Mouse (Mus musculus): ENCODE measurements around the gene Fzd1.

The Fzd1 gene

DNA sequence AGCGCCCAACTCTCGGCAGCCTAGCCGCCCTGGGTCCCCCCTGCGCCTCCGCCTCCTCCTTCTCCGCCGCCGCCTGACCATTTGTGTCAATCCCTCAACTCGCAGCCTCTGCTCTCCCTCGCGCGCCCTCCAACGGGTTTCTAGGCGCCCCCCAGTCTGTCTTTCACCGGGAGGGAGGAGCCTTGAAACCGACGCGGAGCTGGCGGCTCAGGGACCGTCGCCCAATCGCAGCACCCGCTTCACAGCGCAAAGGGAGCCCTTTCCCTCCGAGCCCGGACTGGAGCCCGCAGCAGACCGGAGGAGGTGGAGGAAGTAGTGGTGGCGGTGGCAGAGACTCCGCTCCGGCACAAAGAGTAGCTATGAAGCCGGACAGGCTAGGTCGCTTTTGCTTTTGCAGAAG is at the start of gene Fzd1:
Fzd1 (minus strand) TSS at position 134 of the 400 bp plus-strand sequence.
- in situ Hi-C loops (cut with MboI; ENCODE audit: low sequenced_read_pairs), result no loop called here

GRCm38 (mm10) chr5:4805228-4805627 is 47.4 kb upstream of the Fzd1 start:
- in situ Hi-C loops (cut with MboI; ENCODE audit: low sequenced_read_pairs), result no loop called here

- in situ Hi-C loops (cut with MboI; ENCODE audit: low sequenced_read_pairs), result no loop called here
Observed at GRCm38 (mm10) chr5:4803708-4804107, 45.9 kb upstream of the Fzd1 start.

DNA sequence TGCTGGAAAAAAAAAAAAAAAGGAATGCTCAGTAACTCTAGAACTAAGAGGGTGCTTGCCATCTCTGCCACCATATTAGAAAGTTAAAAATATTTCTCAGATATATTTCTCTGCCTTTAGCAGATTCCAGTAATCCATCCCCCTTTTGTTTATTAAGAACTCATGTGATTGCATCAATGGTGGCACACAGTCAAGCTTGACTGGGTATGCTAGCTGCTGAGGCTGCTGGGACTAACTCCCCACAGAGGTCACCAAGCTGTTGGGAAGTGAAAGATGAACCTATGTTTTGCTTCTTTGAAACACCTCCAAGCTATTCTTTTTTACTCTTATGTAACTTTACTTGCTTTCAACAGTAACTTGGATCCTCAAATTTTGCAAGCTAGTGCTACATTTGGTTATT is 44.1 kb upstream of the Fzd1 start:
- in situ Hi-C loops (cut with MboI; ENCODE audit: low sequenced_read_pairs), result no loop called here

DNA sequence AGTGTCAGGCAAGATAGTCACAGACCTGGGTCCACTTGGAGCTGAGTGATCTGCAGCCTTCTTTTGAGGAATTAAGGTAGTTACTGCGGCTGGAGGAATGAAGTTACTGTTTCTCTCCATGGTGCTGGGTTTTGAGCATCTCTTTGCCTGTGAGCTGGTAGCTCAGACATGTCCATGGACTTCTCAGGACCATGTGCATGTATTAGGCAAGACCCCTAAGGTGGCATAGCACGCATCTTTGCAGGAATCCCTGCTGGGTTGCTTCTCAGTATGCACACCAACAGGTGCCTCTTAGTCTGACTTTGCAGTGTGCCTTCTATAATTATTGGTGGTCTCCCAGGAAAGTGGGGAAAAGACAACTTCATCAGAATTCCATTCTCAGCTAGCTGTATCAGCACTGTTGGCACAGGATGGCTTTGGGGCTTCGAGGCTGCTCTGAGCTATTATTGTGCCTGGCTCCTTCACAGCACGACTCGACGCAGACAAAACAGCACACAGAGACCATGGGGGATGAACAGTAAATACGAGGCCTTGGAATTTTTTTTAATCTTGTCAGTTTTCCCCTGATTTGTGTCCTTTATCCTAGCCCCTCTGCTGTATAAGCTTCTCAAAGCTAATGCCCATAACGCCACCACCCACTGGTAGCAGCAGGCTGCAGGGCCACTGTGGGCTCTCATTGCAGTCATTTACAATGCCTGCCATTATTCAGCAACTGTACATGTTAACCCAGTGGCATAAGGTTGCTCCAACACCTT is 43.4 kb upstream of the Fzd1 start:
- in situ Hi-C loops (cut with MboI; ENCODE audit: low sequenced_read_pairs), result no loop called here

DNA sequence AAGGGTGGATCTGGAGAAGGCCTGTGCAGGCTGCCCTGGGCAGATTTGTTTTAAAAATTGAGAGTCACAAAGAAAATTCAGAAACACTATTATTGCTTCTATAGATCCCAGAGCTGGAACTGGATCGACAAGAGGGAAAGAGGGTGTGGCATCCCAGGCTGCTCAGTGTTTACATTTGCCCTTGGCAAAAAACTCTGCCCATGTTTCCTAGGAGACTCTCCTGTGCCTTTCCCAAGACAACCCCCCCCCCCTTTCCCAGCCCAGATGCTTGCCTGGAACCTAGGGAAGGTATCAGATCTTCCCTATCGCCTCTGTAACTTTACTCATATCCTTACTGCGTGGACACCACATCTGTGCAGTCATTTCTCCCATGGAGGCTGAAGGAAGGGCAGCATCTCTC is 33.4 kb upstream of the Fzd1 start:
- in situ Hi-C loops (cut with MboI; ENCODE audit: low sequenced_read_pairs), result no loop called here

DNA sequence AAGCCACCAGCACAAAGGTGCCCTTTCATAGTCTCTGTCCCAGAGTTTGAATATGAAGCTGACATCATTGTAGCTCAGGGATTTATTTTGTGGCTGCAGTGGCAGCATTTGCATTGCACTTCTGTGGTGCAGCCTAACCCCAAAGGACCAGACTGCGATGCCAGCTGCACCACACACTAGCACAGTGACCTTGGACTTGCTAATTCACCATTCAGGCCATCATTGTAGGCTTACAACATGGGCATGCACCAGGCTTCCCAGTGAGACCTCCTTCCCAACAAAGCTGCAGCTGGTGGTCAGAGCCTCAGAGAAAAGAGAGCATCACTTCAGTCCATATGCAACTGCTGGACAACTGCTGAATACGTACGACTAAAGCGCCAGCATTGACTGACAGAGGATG is 32.4 kb upstream of the Fzd1 start:
- in situ Hi-C loops (cut with MboI; ENCODE audit: low sequenced_read_pairs), result no loop called here

GRCm38 (mm10) chr5:4788484-4788883 is 30.6 kb upstream of the Fzd1 start:
- in situ Hi-C loops (cut with MboI; ENCODE audit: low sequenced_read_pairs), result no loop called here

- in situ Hi-C loops (cut with MboI; ENCODE audit: low sequenced_read_pairs), result no loop called here
Observed at GRCm38 (mm10) chr5:4786816-4787215, 29.0 kb upstream of the Fzd1 start.

- in situ Hi-C loops (cut with MboI; ENCODE audit: low sequenced_read_pairs), result no loop called here
Observed at GRCm38 (mm10) chr5:4778274-4778673, 20.4 kb upstream of the Fzd1 start.

- in situ Hi-C loops (cut with MboI; ENCODE audit: low sequenced_read_pairs), result no loop called here
Observed at GRCm38 (mm10) chr5:4776495-4776894, 18.7 kb upstream of the Fzd1 start.

DNA sequence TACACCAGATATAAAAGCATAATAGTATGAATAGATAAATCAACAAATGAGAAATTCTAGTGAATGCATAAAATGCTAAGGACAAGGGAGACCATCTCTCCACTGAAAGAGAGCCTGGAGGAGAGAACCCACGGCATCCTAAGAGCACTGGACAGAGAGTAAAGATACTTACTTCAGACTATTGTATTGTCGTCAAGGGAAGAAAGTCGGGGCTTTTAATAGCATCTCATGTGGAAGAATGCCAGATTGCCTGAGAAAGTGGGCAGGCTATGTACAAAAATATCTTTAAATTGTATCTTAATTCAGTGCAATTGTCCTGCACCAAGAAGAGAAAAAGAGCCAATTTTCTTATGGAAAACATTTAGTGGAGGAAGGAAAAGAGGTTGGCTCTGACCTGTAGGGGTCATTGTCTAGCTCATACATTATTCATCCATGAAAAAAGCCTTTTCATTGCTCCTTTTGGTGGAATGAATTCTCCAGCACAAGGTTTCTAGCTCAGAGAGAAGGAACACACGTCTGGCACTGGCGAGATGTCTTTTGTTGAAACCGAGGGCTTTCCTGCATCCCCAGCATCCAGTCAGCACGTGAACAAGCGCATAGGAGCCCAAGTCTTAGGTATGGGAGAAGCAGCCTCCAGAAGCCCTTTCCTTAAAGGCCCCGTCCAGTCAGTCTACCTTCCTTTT is 15.4 kb upstream of the Fzd1 start:
- in situ Hi-C loops (cut with MboI; ENCODE audit: low sequenced_read_pairs), result no loop called here

- in situ Hi-C loops (cut with MboI; ENCODE audit: low sequenced_read_pairs), result no loop called here
Observed at GRCm38 (mm10) chr5:4770609-4771008, 12.8 kb upstream of the Fzd1 start.

GRCm38 (mm10) chr5:4767896-4768295 is 10.1 kb upstream of the Fzd1 start:
- in situ Hi-C loops (cut with MboI; ENCODE audit: low sequenced_read_pairs), result no loop called here

DNA sequence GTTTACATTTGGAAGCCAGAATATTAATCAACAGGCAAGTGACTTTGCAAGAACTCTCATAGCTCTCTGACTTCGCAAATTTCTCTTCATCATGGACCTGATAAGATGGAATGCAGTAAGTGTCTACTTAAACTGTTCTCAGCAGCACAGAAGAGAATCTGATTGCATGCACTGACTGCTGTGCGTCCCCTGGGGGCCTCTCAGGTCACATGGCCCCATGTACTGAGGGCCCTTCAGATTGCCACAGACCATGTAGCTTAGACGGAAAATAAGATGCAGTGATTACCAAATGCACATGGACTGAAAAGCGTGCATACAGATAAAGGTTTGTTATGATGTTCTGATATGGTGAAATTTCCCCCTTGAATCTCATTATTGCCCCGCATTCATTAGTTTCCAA is 8.9 kb upstream of the Fzd1 start:
- in situ Hi-C loops (cut with MboI; ENCODE audit: low sequenced_read_pairs), result no loop called here

DNA sequence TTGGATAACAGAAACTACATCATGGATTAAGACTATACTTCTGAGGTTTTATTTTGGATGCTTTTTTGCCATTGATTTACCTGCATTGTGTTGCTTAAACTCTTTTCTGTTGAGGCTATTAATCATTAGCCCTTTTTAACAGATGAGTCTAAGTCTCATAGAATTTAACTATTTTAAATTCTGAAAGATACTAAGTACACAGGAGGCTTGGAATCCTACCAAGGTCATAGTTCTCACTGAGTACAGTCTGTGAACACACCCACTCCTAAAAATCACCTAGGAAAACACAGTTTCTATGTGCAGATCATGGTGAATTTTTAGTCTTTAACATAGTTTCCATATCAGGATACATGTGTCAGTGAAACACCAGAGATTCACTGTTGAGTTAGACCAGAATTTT is 4.1 kb upstream of the Fzd1 start:
- in situ Hi-C loops (cut with MboI; ENCODE audit: low sequenced_read_pairs), result no loop called here

DNA sequence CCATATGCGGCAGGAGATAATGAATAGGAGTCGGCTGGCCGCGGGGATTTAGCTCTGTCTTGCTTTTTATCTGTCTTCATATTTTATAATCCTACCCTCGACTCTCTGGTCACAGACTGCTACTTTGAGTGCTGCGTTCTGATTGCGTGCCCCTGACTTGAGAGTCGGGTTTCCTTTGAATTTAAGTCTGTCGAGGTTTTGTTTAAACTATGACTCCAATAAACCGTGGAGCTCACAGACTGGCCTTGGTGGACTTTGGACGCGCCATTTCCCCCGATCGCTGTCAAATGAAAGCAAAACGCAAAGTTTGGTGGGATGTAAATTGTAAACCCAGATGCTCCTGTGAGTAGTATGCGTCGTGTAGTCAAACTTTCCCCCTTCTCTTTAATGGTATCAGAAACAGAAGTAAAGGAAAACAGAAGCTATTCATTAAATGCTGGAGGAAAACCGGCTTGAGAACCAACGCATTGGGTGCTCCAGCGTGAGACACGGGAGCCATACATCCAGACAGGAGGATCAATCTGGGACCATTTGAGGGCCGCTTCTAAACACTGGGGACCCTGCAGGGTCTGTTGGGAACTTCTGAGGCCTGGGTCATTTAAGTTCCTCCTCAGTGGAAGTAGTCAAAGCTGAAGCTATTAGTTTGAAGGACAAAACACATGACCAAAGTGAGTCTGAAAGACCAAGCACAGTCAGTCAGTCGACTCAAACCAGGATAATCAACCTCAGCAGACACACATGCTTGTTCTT is 671 bp upstream of the Fzd1 start:
- in situ Hi-C loops (cut with MboI; ENCODE audit: low sequenced_read_pairs), result no loop called here

DNA sequence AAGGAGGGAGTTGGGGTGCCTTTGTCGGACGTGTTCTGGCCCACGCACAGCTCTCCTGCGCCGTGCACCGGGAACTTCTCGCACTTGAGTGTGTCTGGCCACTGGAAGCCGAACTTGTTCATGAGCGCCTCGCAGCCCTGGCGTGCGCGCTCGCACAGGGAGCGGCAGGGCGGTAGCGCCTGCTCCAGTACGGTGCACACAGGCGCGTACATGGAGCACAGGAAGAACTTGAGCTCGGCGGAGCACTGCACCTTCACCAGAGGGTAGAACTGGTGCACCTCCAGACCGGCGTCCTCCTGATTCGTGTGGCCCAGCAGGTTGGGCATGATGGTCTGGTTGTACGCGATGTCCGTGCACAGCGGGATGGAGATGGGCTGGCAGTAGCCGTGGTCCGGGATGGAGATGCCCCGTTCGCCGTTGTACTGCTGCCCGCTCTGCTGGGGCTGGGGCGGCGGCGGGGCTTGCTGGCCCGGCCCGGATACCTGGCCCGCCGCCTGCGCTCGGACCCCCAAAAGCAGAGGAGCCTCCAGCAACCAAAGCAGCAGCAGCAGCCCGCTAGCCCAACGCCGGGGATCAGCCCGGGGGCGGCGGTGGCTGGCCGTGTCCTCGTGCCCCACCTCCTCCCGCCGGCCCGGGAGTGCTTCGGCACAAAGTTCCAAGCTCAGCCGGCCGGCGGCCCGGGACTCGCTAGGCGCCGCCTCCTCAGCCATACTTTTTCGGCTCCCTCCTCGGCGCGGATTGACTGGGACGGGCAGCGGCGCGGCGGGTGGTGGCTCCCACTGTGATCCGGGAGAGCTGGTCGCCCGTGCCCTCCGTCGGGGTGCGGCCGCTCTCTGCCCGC is 744 bp downstream of the Fzd1 start:
- in situ Hi-C loops (cut with MboI; ENCODE audit: low sequenced_read_pairs), result no loop called here

DNA sequence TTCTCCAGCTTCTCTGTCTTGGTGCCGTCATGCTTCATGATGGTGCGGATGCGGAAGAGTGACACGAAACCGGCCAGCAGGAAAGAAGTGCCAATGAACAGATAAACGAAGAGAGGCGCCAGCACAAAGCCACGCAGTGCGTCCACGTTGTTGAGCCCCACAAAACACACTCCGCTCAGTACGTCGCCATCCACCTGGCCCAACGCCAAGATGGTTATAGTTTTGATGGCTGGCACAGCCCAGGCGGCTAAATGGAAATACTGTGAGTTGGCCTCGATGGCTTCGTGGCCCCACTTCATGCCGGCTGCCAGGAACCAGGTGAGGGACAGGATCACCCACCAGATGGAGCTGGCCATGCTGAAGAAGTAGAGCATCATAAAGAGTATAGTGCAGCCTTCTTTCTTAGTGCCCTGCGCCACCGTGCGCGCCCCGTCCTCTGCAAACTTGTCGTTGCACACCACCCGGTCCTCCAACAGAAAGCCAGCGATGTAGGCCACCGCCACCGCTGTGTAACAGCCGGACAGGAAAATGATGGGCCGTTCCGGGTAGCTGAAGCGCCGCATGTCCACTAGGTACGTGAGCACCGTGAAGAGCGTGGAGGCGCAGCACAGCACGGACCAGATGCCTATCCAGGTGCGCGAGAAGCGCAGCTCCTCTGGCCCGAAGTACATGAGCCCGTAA is 1.7 kb downstream of the Fzd1 start:
- in situ Hi-C loops (cut with MboI; ENCODE audit: low sequenced_read_pairs), result no loop called here

- in situ Hi-C loops (cut with MboI; ENCODE audit: low sequenced_read_pairs), result no loop called here
Observed at GRCm38 (mm10) chr5:4755326-4755725, 2.5 kb downstream of the Fzd1 start.
